Comparison of ENCODE assay signal across 15 mouse cellular contexts in genomic region chr11:68447242-68447641, GRCm38 (mm10).
"Had no signal": no experiment of that assay in that cellular context is flagged by ENCODE, and none has a peak within 500 bp of the region (broad histone marks: within the 10 kb centered on the region; RNA-seq: fewer than 3 reads in every experiment).

No protein-coding gene starts in this region.

- H3K9ac ChIP-seq: limb, embryonic 13.5 days; liver, embryonic 14.5 days; neural tube, embryonic 13.5 days had no signal

- H3K9me3 ChIP-seq: limb, embryonic 13.5 days; megakaryocyte, embryonic 14.5 days; neural tube, embryonic 13.5 days had no signal

- H3K4me2 ChIP-seq: limb, embryonic 13.5 days; midbrain, embryonic 11.5 days; neural tube, embryonic 13.5 days had no signal

- H3K27me3 ChIP-seq: limb, embryonic 13.5 days; neural tube, embryonic 13.5 days had no signal

- H3K36me3 ChIP-seq: limb, embryonic 13.5 days; neural tube, embryonic 13.5 days had no signal

- DNase-seq: kidney, adult 8-10 months; kidney, postnatal 36 days; layer of hippocampus, adult 9-11 months; left cerebral cortex, postnatal 4 days; lung, adult 18-20 months; retina, postnatal 1 day; right cerebral cortex, postnatal 4 days; spleen, adult 18-20 months; thymus, postnatal 36 days had no signal

- H3K27ac ChIP-seq: kidney, postnatal 0 days; limb, embryonic 13.5 days; liver, embryonic 14.5 days; neural tube, embryonic 13.5 days had no signal

- H3K4me3 ChIP-seq: limb, embryonic 13.5 days; megakaryocyte, embryonic 14.5 days; neural tube, embryonic 13.5 days had no signal
